Mouse (Mus musculus) left cerebral cortex, postnatal 14 days (tissue): ENCODE results near the gene Pnmal1. TPM values are rescaled to one million over a fixed set of nuclear protein-coding genes. Genes with fewer than 3 reads are reported as not detected.

Experiments used
- DNase-seq, 2 experiments: peaks; one replicate each; pipeline ENCODE4 v3.0.0; 2021 to 2022; ENCODE audit warnings: low spot score in 2 of 2, mixed read lengths in 1 of 2
- intact Hi-C: fragments of 180-260 bp; cut with DNase I; formaldehyde crosslinking; loops from one replicate; pipeline ENCODE4 v1.15.1; 2025
- total RNA-seq, 2 experiments: library from RNA; stranded (reverse); gene quantifications; 2 replicates each; pipeline ENCODE4 v1.2.3; 2021

The Pnmal1 gene
- total RNA-seq, 2 experiments from 2014 or later: 85.4 to 91.6 TPM

- intact Hi-C loops: no loop called here
- no peak for DNase-seq
Measured at GRCm38 (mm10) chr7:16988405-16988804, 28.9 kb downstream of the Pnmal1 start.

GRCm38 (mm10) chr7:16990006-16990744, 30.7 kb downstream of the Pnmal1 start:
- intact Hi-C loops: no loop called here
- no peak for DNase-seq

- DNase-seq: no peak
- intact Hi-C loops: no loop called here
Measured at GRCm38 (mm10) chr7:16991681-16992450, 32.4 kb downstream of the Pnmal1 start.

GRCm38 (mm10) chr7:16992451-16992807, 33.0 kb downstream of the Pnmal1 start, which contains the start of gene Ccdc8:
Ccdc8 (plus strand) TSS chr7:16992708.
- intact Hi-C loops: no loop called here
- no peak for DNase-seq

- intact Hi-C loops: no loop called here
- peak in 1 of 2 experiments; percentile 45 for DNase-seq
Measured at GRCm38 (mm10) chr7:16993651-16994399, 34.3 kb downstream of the Pnmal1 start.

- DNase-seq: no peak
- intact Hi-C loops: no loop called here
Measured at GRCm38 (mm10) chr7:16994400-16994799, 34.9 kb downstream of the Pnmal1 start.

GRCm38 (mm10) chr7:16995345-16995744, 35.9 kb downstream of the Pnmal1 start:
- intact Hi-C loops: no loop called here
- no peak for DNase-seq

- intact Hi-C loops: loop anchor here (1.0 kb wide), 1 partner anchor 49 kb away; no protein-coding TSS in a partner anchor
- no peak for DNase-seq
Measured at GRCm38 (mm10) chr7:16999233-16999632, 39.8 kb downstream of the Pnmal1 start.

- intact Hi-C loops: loop anchor here (1.0 kb wide), 1 partner anchor 49 kb away; no protein-coding TSS in a partner anchor
- peak; percentile 78 to 91 for DNase-seq
Measured at GRCm38 (mm10) chr7:16999650-17000049, 40.2 kb downstream of the Pnmal1 start.

- peak; percentile 88 to 90 for DNase-seq
- intact Hi-C loops: loop anchor here (1.0 to 2.0 kb wide), 2 partner anchors 64 to 70 kb away; no protein-coding TSS in a partner anchor
Measured at GRCm38 (mm10) chr7:17002375-17003195, 43.1 kb downstream of the Pnmal1 start.

- DNase-seq: no peak
- intact Hi-C loops: loop anchor here (2.0 kb wide), 1 partner anchor 63 kb away; no protein-coding TSS in a partner anchor
Measured at GRCm38 (mm10) chr7:17003230-17003960, 43.9 kb downstream of the Pnmal1 start.

- DNase-seq: no peak
- intact Hi-C loops: no loop called here
Measured at GRCm38 (mm10) chr7:17004716-17005115, 45.2 kb downstream of the Pnmal1 start.

- intact Hi-C loops: no loop called here
- DNase-seq: no peak
Measured at GRCm38 (mm10) chr7:17007300-17007699, 47.8 kb downstream of the Pnmal1 start.

- no peak for DNase-seq
- intact Hi-C loops: no loop called here
Measured at GRCm38 (mm10) chr7:17009326-17010009, 50.0 kb downstream of the Pnmal1 start.

- no peak for DNase-seq
- intact Hi-C loops: no loop called here
Measured at GRCm38 (mm10) chr7:17010010-17010347, 50.5 kb downstream of the Pnmal1 start.

GRCm38 (mm10) chr7:17011909-17012590, 52.6 kb downstream of the Pnmal1 start:
- intact Hi-C loops: no loop called here
- DNase-seq: no peak
